Mouse (Mus musculus) spleen, postnatal 36 days (tissue): ENCODE data around the gene Tbc1d9b.
A peak's percentile ranks its signal among the peaks of the same experiment; 100 is the strongest.
"Not testable (repeated sequence)": the region's sequence is repeated elsewhere in the genome, so short reads cannot be mapped to it uniquely, and the experiment has no call there.

Source experiments
- DNase-seq, 2 experiments: peaks; one replicate each; pipeline ENCODE4 v3.0.0; 2022; ENCODE audit warnings: low spot score in 2 of 2, mixed read lengths in 1 of 2

Gene Tbc1d9b

DNA sequence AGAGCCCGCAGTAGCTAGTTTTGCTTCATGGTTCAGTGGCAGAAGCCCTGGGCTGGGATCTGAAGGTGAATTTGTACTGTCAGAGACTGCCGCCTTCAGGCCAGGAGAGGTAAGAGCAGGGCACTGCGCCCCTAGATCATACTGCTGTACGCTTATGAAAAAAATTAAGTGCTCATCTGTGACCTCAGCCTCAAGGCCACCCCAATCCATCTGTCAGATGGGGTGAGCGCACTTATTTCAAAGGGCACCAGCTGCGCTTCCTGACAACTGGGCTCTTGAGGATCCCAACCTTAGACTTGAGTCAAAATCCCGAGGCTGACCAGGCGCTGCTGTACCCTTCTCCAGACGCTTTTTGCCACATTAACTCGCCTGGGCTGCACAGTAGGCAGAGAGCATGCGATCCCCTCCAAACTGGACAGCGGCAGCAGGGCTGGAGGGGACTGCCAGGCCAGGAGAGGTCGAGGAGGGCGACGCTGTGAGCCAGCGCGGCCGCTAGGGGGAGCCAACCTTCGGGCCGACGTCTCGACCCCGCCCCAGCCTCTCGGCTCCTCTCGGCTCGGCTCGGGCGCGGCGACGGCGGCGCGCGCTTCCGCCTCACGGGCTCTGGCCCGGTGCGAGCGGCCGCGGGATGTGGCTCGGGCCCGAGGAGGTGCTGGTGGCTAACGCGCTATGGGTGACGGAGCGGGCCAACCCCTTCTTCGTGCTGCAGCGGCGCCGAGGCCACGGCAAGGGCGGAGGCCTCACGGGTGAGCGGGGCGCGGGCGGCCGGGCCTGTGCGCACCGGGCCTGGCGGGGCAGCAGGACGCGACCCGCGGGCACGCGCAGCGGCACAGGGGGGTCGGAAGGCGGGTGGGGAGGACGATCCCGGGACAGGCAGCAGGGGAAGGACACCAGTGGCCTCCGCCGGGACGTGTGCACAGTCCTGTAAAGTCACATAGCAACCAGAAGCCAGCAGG is at the start of gene Tbc1d9b:
Tbc1d9b (plus strand) TSS at position 586 of the 956 bp plus-strand sequence.
- DNase-seq = peak; percentile 84 to 86

DNA sequence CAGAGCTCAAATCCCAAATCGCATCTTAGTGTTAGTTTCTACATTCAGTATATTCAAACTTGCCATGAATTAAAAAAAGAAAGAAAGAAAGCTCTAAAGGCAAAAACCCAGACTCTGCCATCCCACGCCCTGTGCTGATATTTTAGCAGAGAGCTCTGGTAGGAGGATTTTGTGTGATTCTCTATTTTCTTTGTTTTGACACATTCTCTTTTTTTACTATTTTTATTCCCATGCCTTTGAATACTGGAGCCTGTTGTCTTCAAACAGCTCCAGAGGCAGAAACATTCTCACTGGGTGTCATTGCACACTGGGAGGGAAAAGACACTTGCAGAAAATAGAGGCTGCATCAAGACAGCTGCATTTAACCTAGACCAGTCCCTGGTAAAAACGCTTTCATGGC is 45.0 kb upstream of the Tbc1d9b start:
- no peak for DNase-seq

DNA sequence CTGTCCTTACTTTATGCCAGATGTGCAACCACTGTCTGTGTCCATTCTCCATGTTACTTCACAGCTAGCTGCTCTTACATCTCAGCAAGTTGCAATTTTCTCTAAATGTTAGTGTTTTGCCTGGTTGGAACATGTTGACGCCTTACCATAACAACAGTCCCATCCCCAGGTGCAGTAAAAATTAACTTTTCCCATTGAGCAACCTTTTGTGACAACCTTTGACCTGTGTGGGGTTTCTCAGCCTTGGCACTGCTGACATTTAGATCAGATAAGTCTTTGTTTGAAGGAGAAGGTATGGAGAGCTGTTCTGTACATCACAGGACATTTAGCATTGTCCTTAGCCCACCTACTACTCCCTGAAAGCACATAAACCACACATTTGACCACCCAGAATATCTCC is 41.4 kb upstream of the Tbc1d9b start:
- no peak for DNase-seq

DNA sequence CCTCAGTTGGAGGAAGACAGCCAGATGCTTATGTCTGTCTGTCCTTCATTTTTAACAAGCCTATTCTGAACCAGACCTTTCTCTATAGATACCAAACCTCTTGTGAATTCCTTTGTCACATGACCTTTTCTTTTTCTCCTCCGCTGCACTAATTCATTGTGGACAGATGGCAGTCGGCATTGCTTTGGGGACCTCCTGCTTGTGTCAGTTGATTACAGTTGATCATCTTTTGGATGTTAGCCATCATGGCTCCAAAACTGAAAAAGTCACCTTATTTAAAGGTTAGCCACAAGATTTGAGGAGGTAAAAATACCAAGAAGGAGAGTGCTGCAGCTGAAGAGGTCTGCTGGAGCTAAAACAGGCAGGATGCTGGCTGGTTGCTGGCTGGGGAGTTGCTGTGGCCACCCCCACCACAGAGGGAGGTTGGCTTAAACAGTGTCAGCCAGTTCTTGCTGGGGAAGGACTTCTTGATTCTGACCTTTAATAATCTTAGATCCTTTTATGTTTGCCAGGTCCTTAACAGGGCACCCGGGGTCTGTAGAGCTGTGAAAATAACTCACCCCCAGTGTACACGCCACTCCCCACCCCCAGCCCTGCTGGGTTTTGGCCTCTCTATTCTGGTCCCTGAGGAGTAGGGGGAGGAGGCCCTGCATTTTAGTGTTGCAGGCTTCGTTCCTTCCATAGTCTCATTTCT is 40.1 kb upstream of the Tbc1d9b start:
- DNase-seq = no peak

DNA sequence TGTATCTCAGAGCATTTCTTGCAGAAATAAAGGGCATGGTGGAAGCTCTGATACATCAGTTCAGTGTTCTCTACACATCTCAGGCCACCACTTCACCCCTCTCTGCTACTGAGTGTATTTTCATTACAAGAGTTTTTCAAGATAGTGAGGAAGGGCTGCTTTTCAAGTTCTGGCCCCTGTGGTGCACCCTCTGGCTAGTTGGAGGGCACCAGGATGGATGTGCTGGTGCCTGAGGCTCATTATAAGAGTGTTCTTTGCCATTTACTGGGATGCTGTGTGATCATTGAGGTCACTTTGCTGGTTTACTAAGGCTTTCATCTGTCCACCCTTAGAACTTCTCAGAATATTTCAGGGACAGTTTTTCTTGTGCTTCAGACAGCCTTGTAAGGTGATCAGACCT is 39.5 kb upstream of the Tbc1d9b start:
- DNase-seq = no peak

DNA sequence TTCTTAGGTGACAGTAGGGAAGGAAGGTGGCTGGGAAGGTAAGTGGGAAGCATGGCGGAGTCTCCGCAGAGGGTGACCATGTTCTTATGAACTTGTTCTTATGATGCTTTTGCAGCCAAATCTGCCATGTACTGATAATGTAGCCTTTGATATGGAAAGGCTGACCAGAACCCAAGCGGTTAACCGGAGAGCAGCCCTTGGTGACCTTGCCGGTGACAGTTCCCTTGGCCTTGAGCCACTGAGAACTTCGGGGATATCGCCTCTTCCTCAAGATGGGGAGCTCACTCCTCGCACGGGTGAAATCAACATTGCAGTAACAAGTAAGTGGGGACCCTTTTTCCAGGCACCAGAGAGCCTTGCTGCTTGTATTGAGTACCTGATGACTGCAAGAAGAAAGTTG is 35.5 kb upstream of the Tbc1d9b start:
- no peak for DNase-seq

DNA sequence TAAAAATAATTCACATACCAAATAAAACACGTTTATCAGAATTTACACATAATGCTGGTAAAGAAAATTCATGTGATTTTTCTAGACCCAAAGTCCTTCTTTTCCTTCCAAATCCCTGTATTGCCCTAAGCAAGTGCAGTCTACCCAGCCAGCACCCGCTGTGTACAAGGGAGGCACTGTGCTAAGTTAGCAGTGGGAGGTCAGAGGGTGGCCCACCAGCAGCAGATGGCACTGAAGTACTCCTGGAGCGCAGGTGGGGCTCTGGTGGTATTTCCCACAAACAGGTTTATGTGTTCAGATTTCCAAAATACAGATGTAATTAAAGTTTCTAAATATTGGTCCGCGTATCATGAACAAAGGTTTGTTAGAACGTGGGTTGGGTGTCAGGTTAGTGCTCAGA is 34.1 kb upstream of the Tbc1d9b start:
- no peak for DNase-seq

DNA sequence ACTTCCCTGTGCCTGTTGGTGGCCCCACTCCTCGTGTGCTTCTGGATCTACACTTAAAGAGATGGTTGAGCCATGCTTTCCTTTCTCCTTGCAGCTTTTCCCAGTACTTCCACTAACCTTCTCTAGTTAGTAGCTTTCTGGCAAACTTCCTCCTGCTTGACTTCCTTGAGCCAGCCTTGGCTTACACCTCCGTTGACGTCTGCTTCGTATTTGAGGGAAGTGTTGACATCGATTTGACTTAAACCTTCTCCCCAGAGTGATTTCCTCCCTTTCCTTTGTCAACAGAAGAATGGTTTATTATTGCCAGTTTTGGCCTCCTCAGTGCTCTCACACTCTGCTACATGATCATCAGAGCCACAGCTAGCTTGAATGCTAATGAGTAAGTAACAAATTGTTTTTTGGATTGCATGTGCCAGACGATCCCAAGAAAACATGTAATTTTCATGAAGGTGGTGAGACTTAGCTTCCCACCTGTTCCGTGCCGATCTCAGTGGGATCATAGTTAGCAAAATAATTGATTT is 32.2 kb upstream of the Tbc1d9b start:
- DNase-seq = no peak

DNA sequence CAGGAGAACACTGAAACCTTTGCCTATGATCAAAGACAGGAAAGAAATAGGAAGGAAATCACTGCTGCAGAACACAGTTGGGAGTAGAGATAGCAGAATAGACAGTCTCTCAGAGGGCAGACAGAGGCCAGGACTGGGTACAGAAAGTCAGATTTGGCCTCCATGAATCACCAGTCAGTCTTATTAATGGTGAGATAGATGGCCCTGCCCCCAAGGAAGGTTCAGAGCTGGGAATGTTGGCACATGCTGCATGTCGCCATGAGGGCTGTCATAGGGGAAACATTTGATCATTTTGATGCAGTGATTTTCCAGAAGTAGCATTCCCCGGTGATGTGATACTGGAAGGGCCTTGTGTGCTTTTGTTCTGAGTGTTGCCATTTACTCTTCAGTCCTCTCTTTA is 31.5 kb upstream of the Tbc1d9b start:
- no peak for DNase-seq

DNA sequence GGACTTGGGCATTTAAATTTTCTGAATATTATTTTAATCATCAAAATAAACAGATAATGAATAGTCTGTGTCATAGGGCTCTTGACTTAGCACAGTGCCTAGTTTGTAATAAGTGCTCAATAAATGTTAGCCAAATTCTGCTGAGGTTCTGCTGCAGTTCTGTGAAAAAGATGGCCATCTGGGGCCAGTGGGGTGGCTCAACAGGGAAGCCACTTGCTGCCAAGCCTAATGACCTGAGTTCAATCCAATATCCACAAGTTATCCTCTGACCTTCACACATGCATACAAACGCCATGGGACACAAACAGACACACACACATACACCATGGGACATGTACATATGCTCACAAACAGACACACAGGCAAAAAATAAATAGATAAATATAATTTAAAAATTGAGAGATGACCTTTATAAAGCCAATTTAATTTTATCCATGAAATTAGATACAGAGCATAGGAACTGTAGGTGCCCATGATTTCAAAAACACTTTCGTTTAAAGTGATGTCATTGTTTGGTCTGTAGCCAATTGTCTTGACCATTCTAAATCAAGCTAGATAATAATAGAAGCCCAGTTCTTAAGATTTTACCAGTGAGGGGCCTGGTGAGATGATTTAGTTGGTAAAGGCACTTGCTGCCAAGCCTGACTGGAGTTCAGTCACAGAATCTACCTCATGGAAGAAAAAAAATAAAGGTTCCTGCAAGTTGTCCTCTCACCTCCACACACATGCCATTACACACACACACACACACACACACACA is 30.5 kb upstream of the Tbc1d9b start:
- DNase-seq = no peak

DNA sequence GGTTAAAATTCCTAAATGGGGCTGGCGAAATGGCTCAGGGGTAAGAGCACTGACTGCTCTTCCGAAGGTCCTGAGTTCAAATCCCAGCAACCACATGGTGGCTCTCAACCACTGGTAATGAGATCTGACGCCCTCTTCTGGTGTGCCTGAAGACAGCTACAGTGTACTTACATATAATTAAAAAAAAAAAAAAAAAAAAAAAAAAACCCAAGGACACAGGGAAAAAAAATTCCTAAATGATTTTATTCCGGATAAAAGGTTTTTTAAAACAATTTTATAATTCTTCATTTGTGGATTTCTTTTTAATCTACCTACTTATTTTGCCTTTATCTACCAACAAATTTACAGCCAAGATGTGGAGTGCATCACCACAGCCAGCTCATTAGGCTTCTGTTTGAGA is 29.2 kb upstream of the Tbc1d9b start:
- DNase-seq = not testable (repeated sequence)

DNA sequence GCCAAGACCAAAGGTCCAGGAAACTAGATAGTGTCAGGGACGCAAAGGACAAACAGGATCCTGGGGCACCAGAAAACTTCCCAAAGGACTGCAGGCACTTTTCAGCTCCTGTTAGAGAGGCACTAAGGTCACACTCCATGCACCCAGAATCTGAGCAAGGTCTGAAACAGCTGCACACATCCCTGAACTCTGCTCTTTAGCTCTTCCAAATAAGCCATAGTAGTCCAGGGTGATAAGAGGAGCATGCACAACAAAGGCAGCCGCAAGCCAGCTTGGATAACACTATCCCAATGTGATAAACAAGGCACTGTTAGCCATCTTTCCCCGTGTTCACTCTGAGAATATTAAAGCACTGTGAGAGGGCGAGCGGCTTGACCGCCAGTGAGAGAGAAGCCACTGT is 27.2 kb upstream of the Tbc1d9b start:
- no peak for DNase-seq

DNA sequence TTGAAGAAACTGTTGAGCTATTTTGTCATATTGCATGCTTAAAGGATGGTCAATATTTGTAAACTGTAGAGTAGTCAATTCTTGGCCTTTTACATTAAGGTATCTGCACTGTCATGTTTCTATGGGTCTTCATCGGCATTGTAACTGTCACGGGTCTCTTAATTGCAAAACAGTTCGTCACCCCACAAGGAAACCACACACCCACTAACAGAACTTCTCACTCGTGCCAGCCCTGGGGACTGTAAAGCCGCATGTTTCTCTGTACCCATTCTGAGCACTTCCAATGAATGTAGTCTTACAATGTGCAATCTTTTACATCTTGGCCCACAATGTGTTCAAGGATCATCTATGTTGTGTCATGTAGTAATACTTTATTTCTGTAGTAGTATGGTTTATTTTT is 26.0 kb upstream of the Tbc1d9b start:
- no peak for DNase-seq

DNA sequence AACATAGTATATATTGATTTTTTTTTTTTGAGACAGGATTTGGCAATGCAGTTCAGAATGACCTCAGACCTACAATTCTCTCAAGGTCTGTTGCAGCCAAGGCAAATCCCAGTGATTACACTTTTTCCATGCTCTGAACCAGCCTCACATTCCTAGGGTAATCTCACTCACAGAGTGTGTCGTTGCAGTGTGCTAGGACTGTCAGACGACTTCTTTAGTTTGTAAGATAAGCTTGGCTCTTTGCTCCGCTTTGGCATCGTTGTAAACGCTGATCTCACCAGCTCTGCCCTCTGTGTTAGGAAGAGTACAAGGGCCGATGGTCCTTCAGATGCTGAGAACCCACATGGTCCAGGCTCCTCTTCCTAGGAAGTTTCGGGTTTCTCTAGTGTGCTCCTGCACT is 25.2 kb upstream of the Tbc1d9b start:
- no peak for DNase-seq

DNA sequence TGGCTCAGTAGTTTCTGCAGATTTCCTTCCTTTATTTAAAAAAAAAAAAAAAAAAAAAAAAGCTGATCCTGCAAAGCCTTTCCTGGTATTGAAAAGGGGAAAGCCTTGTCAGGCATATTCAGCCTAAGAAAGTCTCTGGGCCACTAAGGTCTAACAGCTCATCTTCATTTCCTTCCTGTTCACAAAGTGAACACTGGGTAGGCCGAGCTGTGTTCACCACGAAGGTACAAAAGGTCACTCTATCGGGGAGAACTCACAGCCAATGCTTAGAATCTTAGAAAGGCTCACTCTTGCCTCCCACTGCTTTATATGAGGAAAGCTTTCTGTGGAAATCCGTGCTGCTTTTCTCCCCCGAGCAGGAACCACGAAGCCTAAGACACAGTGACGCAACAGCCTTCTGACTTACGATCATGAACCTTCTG is 22.4 kb upstream of the Tbc1d9b start:
- DNase-seq = no peak

DNA sequence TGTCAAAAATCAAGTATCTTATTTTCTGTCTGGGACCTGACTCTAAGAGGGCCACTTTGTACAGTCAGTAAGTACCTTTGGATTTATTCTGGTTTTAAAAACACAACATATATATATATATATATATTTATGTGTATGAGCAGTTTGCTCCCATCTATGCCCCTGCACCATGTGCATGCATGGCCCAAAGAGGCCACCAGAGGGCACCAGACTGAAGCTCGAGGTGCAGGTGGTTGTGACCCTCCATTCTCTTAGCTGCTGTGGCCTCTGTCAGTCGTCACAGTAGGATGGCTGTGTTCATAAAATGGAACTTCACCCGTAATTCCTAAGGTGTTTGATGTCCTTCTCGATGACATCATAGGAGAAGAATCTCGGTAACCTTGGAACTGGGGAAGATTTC is 16.9 kb upstream of the Tbc1d9b start:
- peak; percentile 67 to 76 for DNase-seq

DNA sequence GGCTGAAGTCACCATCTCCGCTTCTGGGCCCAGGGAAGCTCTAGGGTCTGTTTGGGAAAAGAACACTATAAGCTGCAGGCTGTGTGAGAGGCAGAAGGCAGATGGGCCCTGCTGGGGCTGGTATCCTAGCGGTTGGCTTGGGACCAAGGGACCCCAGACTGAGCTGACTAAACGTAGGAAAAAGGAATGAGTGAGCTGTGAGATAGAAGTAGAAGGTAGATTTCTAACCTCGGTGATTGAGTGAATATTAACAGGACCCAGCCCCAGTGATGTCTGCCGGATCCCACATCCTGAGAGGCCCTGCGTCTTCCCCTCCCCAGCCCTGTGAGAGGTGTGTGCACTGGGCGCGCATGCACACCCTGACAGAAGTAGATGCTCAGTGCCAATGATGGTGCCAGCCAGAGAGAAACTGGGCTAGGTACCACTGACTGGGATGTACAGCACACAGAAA is 8.5 kb upstream of the Tbc1d9b start:
- no peak for DNase-seq

DNA sequence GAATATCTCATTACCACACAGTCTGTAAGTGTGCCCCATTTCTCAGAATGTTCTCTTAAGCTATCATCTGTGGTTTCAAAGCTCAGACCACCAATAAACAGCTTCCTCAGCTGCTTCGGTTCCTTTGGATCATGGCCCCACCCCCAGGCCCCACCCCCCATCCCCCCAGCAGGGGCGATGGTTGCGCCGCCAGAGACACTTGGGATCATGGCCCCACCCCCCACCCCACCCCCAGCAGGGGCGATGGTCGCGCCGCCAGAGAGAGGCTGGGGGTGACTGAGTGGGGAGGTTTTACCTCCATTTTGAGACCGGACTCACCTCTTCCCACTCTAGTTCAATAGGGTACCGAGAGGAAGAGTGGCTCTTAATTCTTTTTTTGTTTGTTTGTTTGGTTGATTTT is 3.4 kb upstream of the Tbc1d9b start:
- no peak for DNase-seq

DNA sequence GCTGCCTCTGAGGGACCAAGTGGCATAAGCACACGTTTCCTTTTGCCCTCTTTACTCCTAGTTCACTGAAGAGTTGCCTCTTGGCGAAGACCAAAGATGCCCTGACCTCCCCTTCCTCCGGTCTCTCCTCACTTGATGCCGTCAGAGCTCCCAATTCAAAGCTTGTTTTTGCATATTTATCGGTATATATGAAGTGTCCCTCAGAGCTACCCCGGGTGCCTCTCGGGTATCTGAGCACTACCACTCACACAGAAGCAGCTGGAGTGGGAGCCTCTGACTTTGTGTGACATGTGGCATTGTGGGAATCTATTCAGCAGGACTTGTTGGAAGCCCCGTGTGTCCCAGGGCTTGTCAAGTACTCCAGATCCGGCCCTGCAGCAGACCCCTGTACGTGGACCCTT is 605 bp downstream of the Tbc1d9b start:
- DNase-seq = peak in 1 of 2 experiments; percentile 19

DNA sequence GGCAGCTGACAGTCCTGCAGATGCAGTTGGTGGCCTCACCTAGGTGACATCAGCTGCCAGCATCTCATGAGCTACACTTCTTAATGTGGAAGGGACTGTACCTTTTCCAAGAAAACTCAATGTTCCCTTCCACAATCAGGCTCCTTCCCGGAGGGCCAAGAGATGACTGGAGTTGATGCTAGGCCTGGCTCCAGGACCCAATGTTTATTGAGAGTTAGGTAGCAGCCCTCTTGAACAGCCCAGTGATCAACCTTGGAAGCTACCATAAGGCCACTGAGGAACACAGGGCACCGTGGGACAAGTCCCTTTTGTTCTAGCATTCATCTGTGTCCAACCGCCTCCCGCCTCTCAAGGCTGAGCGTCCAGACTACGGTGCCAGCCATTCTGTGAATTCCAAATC is 1.1 kb downstream of the Tbc1d9b start:
- DNase-seq = no peak

DNA sequence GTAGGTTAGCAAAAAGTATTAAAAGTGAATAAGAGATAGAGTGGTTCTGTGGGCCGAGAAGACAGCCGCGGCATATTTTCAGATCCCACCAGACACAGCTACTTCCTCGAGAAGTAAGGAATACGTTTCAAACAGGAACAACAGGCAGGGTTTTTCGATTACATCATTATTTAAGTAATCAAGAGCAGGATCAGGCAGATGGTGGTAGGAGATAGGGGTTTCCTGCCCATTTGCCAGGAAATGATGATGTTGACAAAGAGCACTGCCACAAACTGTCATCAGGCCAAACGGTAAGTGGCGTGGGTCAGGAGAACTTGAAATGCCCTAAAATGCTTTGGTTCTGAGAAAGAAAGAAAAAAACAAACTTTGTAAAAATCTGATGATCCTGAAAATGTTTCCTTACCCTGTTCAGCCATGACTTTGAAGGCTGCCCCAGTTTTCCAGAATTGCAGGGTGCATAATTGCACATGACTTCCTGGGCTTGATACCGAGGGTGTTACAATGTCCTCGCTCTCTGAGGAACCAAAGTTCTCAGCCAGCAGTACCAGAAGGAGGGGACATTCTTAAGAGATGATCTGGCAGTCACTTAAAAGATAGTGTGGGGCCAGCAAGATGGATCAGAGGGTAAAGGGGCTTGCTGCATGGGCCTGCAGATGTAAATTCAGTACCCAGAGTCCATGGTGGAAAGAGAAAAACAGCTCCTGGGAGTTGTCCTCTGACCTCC is 3.1 kb downstream of the Tbc1d9b start:
- no peak for DNase-seq
